Mouse (Mus musculus) forebrain, embryonic 13.5 days (tissue): ENCODE measurements at regions not wholly inside any gene's neighbourhood (a gene's known extent, or its start where the extent isn't known, plus 50 kb on each side); places are given as distances from the start of the nearest gene placed in this dataset.

Experiments
- ATAC-seq: fragments of 200-750 bp; cut with Nextera tagmentation; 2 replicates; pipeline ENCODE4 v1.8.0; 2017
- H3K27ac ChIP-seq: fragments of 300-500 bp; sonication (generic); 2 replicates; pipeline ENCODE4 v1.5.1; 2015; ENCODE audit warnings: inconsistent platforms, mild to moderate bottlenecking, moderate library complexity
- H3K27me3 ChIP-seq: fragments of 300-500 bp; sonication (generic); 2 replicates; pipeline ENCODE4 v1.6.1; 2015; ENCODE audit warnings: mild to moderate bottlenecking, inconsistent platforms
- H3K36me3 ChIP-seq: fragments of 300-500 bp; sonication (generic); 2 replicates; pipeline ENCODE4 v1.6.1; 2015; ENCODE audit warnings: mild to moderate bottlenecking, inconsistent platforms; ENCODE audit not compliant: poor library complexity, severe bottlenecking
- H3K4me1 ChIP-seq: fragments of 300-500 bp; sonication (generic); 2 replicates; pipeline ENCODE4 v1.6.1; 2015; ENCODE audit warnings: inconsistent platforms
- H3K4me2 ChIP-seq: fragments of 300-500 bp; sonication (generic); 2 replicates; pipeline ENCODE4 v1.6.1; 2015; ENCODE audit warnings: inconsistent platforms, mild to moderate bottlenecking, moderate library complexity
- H3K4me3 ChIP-seq: fragments of 300-500 bp; sonication (generic); 2 replicates; pipeline ENCODE4 v1.5.1; 2015; ENCODE audit warnings: mild to moderate bottlenecking, inconsistent platforms
- H3K9ac ChIP-seq: fragments of 300-500 bp; sonication (generic); 2 replicates; pipeline ENCODE4 v1.6.1; 2015; ENCODE audit warnings: mild to moderate bottlenecking, inconsistent platforms
- H3K9me3 ChIP-seq: fragments of 300-500 bp; sonication (generic); replicated peaks from 2 replicates; pipeline ENCODE4 v1.6.1; 2016; ENCODE audit warnings: inconsistent platforms
- WGBS: fragments of 180-500 bp; shearing (Covaris S2); methylation state at CpG from one replicate; pipeline ENCODE4 v1.1.7; 2015; 5-methylcytosine and 5-hydroxymethylcytosine counted together

- no peaks in the 10 kb centered on the region for H3K4me1 ChIP-seq
- no peaks in the 10 kb centered on the region for H3K9me3 ChIP-seq
- H3K27ac ChIP-seq = no peak overlapping the region
- H3K36me3 ChIP-seq = no peaks in the 10 kb centered on the region
- H3K9ac ChIP-seq = no peak overlapping the region
- 72% methylated on average over 9 of the region's 9 CpGs for WGBS
- peak; percentile 16; the same call in 1 of the 2 replicates for ATAC-seq
- H3K27me3 ChIP-seq = no peaks in the 10 kb centered on the region
- H3K4me2 ChIP-seq = no peak overlapping the region
- H3K4me3 ChIP-seq = no peak overlapping the region
These were observed 157.0 kb downstream of the Qdpr start for GRCm38 (mm10) chr5:45292833-45293546.

- Histone ChIP-seq H3K4me2 (no peak overlapping the region), H3K4me1 (no peaks in the 10 kb centered on the region), H3K4me3 (no peak overlapping the region), H3K9ac (no peak overlapping the region), H3K27me3 (no peaks in the 10 kb centered on the region), H3K27ac (no peak overlapping the region), H3K36me3 (no peaks in the 10 kb centered on the region), H3K9me3 (no peaks in the 10 kb centered on the region)
- WGBS = 97% methylated on average over 1 of the region's 1 CpGs
- ATAC-seq = no peak
These were observed 157.7 kb downstream of the Qdpr start for GRCm38 (mm10) chr5:45292383-45292782.

- Histone ChIP-seq H3K27ac (no peak overlapping the region), H3K36me3 (no peaks in the 10 kb centered on the region), H3K4me3 (no peak overlapping the region), H3K4me1 (no peaks in the 10 kb centered on the region), H3K9me3 (no peaks in the 10 kb centered on the region), H3K9ac (no peak overlapping the region), H3K27me3 (no peaks in the 10 kb centered on the region), H3K4me2 (no peak overlapping the region)
- 97% methylated on average over 1 of the region's 1 CpGs for WGBS
- ATAC-seq = no peak
These were observed 158.3 kb downstream of the Qdpr start for GRCm38 (mm10) chr5:45291752-45292151.

GRCm38 (mm10) chr5:45291276-45291675 is 158.8 kb downstream of the Qdpr start:
- no peak overlapping the region for H3K4me2 ChIP-seq
- H3K27ac ChIP-seq = no peak overlapping the region
- H3K9ac ChIP-seq = no peak overlapping the region
- no peaks in the 10 kb centered on the region for H3K9me3 ChIP-seq
- no peak overlapping the region for H3K4me3 ChIP-seq
- no peaks in the 10 kb centered on the region for H3K4me1 ChIP-seq
- 93% methylated on average over 3 of the region's 3 CpGs for WGBS
- H3K27me3 ChIP-seq = no peaks in the 10 kb centered on the region
- no peak for ATAC-seq
- H3K36me3 ChIP-seq = no peaks in the 10 kb centered on the region

- Histone ChIP-seq H3K9ac (no peak overlapping the region), H3K4me2 (no peak overlapping the region), H3K36me3 (no peaks in the 10 kb centered on the region), H3K27ac (no peak overlapping the region), H3K4me3 (no peak overlapping the region), H3K4me1 (peaks cover 12% of the 10 kb centered on the region), H3K27me3 (no peaks in the 10 kb centered on the region), H3K9me3 (no peaks in the 10 kb centered on the region)
- 89% methylated on average over 8 of the region's 8 CpGs for WGBS
- ATAC-seq = no peak
These were observed 163.6 kb downstream of the Qdpr start for GRCm38 (mm10) chr5:45286454-45286853.

- H3K27ac ChIP-seq = no peak overlapping the region
- H3K27me3 ChIP-seq = no peaks in the 10 kb centered on the region
- H3K9me3 ChIP-seq = no peaks in the 10 kb centered on the region
- no peaks in the 10 kb centered on the region for H3K36me3 ChIP-seq
- no peak overlapping the region for H3K4me2 ChIP-seq
- no peak for ATAC-seq
- peaks cover 12% of the 10 kb centered on the region for H3K4me1 ChIP-seq
- H3K4me3 ChIP-seq = no peak overlapping the region
- H3K9ac ChIP-seq = no peak overlapping the region
These were observed 165.4 kb downstream of the Qdpr start for GRCm38 (mm10) chr5:45284680-45285079.

GRCm38 (mm10) chr5:45283908-45284415 is 166.1 kb downstream of the Qdpr start:
- Histone ChIP-seq H3K4me3 (no peak overlapping the region), H3K9me3 (no peaks in the 10 kb centered on the region), H3K27me3 (no peaks in the 10 kb centered on the region), H3K9ac (no peak overlapping the region), H3K4me2 (no peak overlapping the region), H3K4me1 (peaks cover 12% of the 10 kb centered on the region), H3K27ac (no peak overlapping the region), H3K36me3 (no peaks in the 10 kb centered on the region)
- WGBS = 38% methylated on average over 2 of the region's 2 CpGs
- ATAC-seq = no peak

GRCm38 (mm10) chr5:45282207-45282930 is 167.7 kb downstream of the Qdpr start:
- Histone ChIP-seq H3K9ac (no peak overlapping the region), H3K4me1 (peaks cover 21% of the 10 kb centered on the region), H3K36me3 (no peaks in the 10 kb centered on the region), H3K9me3 (no peaks in the 10 kb centered on the region), H3K4me3 (no peak overlapping the region), H3K4me2 (no peak overlapping the region), H3K27ac (no peak overlapping the region; the same call in 1 of the 2 replicates), H3K27me3 (no peaks in the 10 kb centered on the region)
- WGBS = 24% methylated on average over 9 of the region's 9 CpGs
- peak; percentile 57 for ATAC-seq

- peaks cover 17% of the 10 kb centered on the region for H3K4me1 ChIP-seq
- no peak overlapping the region for H3K27ac ChIP-seq
- WGBS = 2% methylated on average over 9 of the region's 9 CpGs
- peak overlapping the region; percentile 59 for H3K4me2 ChIP-seq
- H3K36me3 ChIP-seq = no peaks in the 10 kb centered on the region
- ATAC-seq = peak; percentile 88
- H3K9me3 ChIP-seq = no peaks in the 10 kb centered on the region
- H3K27me3 ChIP-seq = no peaks in the 10 kb centered on the region
- H3K9ac ChIP-seq = 0 out of 2 replicates have a peak overlapping the region, but pooled peaks have one; percentile 50
- H3K4me3 ChIP-seq = peak overlapping the region; percentile 25; the same call in 1 of the 2 replicates
These were observed 171.5 kb downstream of the Qdpr start for GRCm38 (mm10) chr5:45278571-45278970.

GRCm38 (mm10) chr5:45278005-45278432 is 172.0 kb downstream of the Qdpr start:
- no peaks in the 10 kb centered on the region for H3K9me3 ChIP-seq
- H3K4me1 ChIP-seq = peaks cover 17% of the 10 kb centered on the region
- no peaks in the 10 kb centered on the region for H3K36me3 ChIP-seq
- H3K27ac ChIP-seq = peak overlapping the region; percentile 32; the same call in 1 of the 2 replicates
- H3K4me3 ChIP-seq = peak overlapping the region; percentile 25
- ATAC-seq = peak; percentile 46
- H3K4me2 ChIP-seq = peak overlapping the region; percentile 59
- no peaks in the 10 kb centered on the region for H3K27me3 ChIP-seq
- peak overlapping the region; percentile 50 for H3K9ac ChIP-seq
- WGBS = under 1% methylated on average over 10 of the region's 10 CpGs

GRCm38 (mm10) chr5:45270679-45271078 is 179.4 kb downstream of the Qdpr start:
- Histone ChIP-seq H3K36me3 (no peaks in the 10 kb centered on the region), H3K9ac (no peak overlapping the region), H3K4me1 (peaks cover 3% of the 10 kb centered on the region; the same call in 1 of the 2 replicates), H3K27ac (no peak overlapping the region), H3K4me3 (no peak overlapping the region), H3K4me2 (no peak overlapping the region), H3K27me3 (no peaks in the 10 kb centered on the region), H3K9me3 (no peaks in the 10 kb centered on the region)
- WGBS = 65% methylated on average over 3 of the region's 3 CpGs
- peak; percentile 67; the same call in 1 of the 2 replicates for ATAC-seq

GRCm38 (mm10) chr5:45269391-45269790 is 180.6 kb downstream of the Qdpr start:
- H3K9me3 ChIP-seq = no peaks in the 10 kb centered on the region
- H3K27me3 ChIP-seq = no peaks in the 10 kb centered on the region
- H3K36me3 ChIP-seq = no peaks in the 10 kb centered on the region
- no peak overlapping the region for H3K4me2 ChIP-seq
- H3K4me3 ChIP-seq = no peak overlapping the region
- H3K4me1 ChIP-seq = peaks cover 3% of the 10 kb centered on the region; the same call in 1 of the 2 replicates
- WGBS = 86% methylated on average over 5 of the region's 5 CpGs
- no peak overlapping the region for H3K9ac ChIP-seq
- ATAC-seq = no peak
- H3K27ac ChIP-seq = no peak overlapping the region
